Mouse (Mus musculus) lung, postnatal 4 days (tissue): ENCODE results near the gene Arl3.

ENCODE experiments used
- DNase-seq, 2 experiments: peaks; one replicate each; pipeline ENCODE4 v3.0.0; 2021

Arl3 gene

GRCm38 (mm10) chr19:46532031-46532688 is 40.8 kb downstream of the Arl3 start:
- peak; percentile 51 to 74 for DNase-seq

- peak; percentile 53 to 59 for DNase-seq
Measured at GRCm38 (mm10) chr19:46531071-46532030, 41.6 kb downstream of the Arl3 start.

- peak in 1 of 2 experiments; percentile 26 for DNase-seq
Measured at GRCm38 (mm10) chr19:46530449-46530990, 42.5 kb downstream of the Arl3 start.

GRCm38 (mm10) chr19:46529601-46530448 is 43.2 kb downstream of the Arl3 start:
- DNase-seq = peak in 1 of 2 experiments; percentile 10

- DNase-seq = peak; percentile 81 to 85
Measured at GRCm38 (mm10) chr19:46528529-46529213, 44.3 kb downstream of the Arl3 start.

GRCm38 (mm10) chr19:46527632-46528528 is 45.1 kb downstream of the Arl3 start:
- peak in 1 of 2 experiments; percentile 15 for DNase-seq

GRCm38 (mm10) chr19:46525691-46526631 is 47.0 kb downstream of the Arl3 start:
- DNase-seq = peak in 1 of 2 experiments; percentile 26

- peak; percentile 82 to 90 for DNase-seq
Measured at GRCm38 (mm10) chr19:46524601-46525321, 48.2 kb downstream of the Arl3 start.

- no peak for DNase-seq
Measured at GRCm38 (mm10) chr19:46524152-46524544, 48.9 kb downstream of the Arl3 start.

- DNase-seq = peak; percentile 72 to 87
Measured at GRCm38 (mm10) chr19:46523480-46524151, 49.4 kb downstream of the Arl3 start.

GRCm38 (mm10) chr19:46523131-46523479 is 49.9 kb downstream of the Arl3 start:
- peak in 1 of 2 experiments; percentile 36 for DNase-seq

GRCm38 (mm10) chr19:46522433-46523044 is 50.5 kb downstream of the Arl3 start:
- DNase-seq = peak in 1 of 2 experiments; percentile 49

GRCm38 (mm10) chr19:46521698-46522097 is 51.3 kb downstream of the Arl3 start:
- DNase-seq = no peak

GRCm38 (mm10) chr19:46518828-46519621 is 54.0 kb downstream of the Arl3 start:
- DNase-seq = peak in 1 of 2 experiments; percentile 8

GRCm38 (mm10) chr19:46518352-46518787 is 54.6 kb downstream of the Arl3 start:
- DNase-seq = peak; percentile 77 to 90

GRCm38 (mm10) chr19:46517529-46518351 is 55.3 kb downstream of the Arl3 start:
- peak; percentile 36 to 76 for DNase-seq
